Mouse (Mus musculus) right cerebral cortex, postnatal 25 days (tissue): ENCODE data around the gene Ttc30b.
A peak's percentile ranks its signal among the peaks of the same experiment; 100 is the strongest.
"Not testable (repeated sequence)": the region's sequence is repeated elsewhere in the genome, so short reads cannot be mapped to it uniquely, and the experiment has no call there.

Experiments used
- DNase-seq: peaks from one replicate; pipeline ENCODE4 v3.0.0; 2022

The Ttc30b gene

GRCm38 (mm10) chr2:75938117-75939063 is at the start of gene Ttc30b:
Ttc30b (minus strand) TSS chr2:75938585.
- peak; percentile 78 for DNase-seq

DNA sequence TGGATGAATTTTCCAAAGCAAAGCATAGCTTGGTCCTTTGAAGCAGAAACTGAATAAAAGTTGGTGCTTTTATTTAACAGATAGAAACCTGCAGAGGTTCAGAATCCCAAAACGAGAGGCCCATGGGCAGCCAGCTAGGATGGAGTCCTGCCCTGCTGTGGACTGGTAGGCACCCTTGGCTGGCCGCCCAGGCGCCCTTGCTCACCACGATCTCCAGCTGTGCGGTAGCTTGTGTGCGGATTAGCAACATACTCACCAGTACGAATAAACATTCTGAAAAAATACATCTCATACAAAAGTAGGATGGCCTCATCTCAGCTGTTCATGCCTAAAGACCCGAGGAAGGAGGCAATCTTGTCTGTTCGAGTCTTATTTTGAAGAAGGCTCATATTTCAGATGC is 49.4 kb upstream of the Ttc30b start:
- DNase-seq = no peak

- DNase-seq = peak; percentile 67
Observed at GRCm38 (mm10) chr2:75985124-75985523, 46.7 kb upstream of the Ttc30b start.

GRCm38 (mm10) chr2:75983847-75984246 is 45.5 kb upstream of the Ttc30b start:
- no peak for DNase-seq

GRCm38 (mm10) chr2:75983091-75983490 is 44.7 kb upstream of the Ttc30b start:
- DNase-seq = no peak

DNA sequence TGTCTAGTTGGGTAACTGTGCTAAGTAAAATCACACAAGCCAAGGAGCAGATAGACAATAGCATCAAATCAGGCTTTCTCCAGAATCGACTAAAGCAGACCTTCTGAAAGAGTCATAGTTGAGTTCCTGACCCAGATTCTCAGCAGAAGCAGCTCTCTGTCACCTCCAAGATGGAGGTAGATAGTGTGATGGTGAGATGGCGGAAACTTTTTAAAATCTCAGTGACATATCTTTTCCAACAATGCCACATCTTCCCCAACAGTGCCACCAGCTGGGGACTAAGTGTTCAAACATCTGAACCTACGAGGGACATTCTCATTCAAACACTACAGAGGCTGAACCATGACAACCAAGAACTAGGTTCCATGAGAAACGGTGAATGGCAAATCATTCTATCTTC is 44.2 kb upstream of the Ttc30b start:
- DNase-seq = no peak

- peak; percentile 85 for DNase-seq
Observed at GRCm38 (mm10) chr2:75981440-75982081, 43.2 kb upstream of the Ttc30b start, which contains the start of gene Ttc30a1. Ttc30a1 (minus strand) TSS chr2:75981967.

GRCm38 (mm10) chr2:75980933-75981439 is 42.6 kb upstream of the Ttc30b start:
- DNase-seq = not testable (repeated sequence)

DNA sequence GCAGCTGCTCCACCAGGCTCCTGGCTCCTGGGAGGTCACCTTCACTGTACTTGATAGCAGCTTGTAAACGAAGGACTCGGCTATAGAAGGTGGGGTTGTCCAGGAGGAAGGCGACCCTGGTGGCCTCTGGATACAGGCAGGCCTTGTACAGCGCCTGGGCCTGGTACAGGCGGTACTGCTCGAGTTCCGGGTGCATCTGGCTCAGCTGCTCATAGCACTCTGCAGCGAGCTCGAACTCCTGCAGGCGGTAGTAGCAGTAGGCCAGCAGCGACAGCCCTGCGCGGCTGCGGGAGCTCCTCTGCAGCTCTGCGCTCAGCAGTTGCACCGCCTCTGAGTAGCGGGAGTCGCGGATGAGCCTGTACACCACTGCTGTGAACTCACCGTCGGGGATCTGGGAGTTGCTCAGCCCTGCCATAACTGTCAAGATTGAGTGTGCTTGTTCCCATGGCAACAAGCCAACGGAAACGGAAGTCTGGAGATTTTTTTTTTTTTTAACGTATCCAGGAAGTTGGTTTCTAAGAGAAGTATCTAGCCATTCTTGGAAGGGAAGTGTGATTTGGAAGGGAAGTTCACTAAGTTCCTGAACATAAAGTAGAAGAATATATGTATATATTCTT is 39.5 kb upstream of the Ttc30b start, which contains the start of gene Ttc30a2:
Ttc30a2 (minus strand) TSS at position 419 of the 617 bp plus-strand sequence.
- DNase-seq = not testable (repeated sequence)

DNA sequence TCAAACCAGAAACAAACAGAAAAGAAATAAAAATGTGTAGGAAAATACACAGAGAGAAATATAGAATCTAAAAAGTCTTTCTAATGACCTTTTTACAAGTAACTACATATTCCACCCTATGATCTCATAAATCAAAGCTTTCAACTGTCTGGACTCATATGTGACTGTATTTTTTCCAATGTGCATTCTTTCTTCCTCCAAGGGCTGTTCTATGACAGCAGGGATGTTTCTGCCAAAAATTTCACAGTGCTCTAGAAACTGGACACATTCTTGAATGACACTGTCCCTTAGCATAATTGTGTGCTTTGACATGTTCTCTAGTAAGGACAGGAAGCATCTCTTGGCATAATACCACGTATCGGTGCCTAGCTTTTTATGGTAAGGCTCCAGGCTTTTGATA is 37.7 kb upstream of the Ttc30b start:
- DNase-seq = not testable (repeated sequence)

DNA sequence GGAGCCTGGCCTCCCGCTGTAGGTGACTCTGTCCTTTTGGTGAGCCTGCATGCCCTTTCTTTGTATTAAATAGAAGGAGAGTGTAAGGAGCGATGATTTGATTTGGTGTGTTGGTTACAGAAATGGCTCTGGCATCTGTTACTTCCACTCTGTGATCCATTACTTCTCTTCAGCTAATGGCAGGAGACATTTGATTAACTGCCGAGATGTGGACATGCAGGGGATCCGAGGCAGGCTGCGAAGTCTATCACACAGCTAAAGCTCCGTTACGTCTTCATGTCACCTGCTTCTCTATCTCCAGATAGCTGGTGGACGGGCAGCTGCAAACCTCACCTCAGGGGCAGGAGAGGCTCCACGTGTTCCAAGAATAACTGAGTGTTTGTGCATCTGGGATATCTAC is 35.7 kb upstream of the Ttc30b start:
- DNase-seq = no peak

- peak; percentile 57 for DNase-seq
Observed at GRCm38 (mm10) chr2:75964972-75965371, 26.6 kb upstream of the Ttc30b start.

GRCm38 (mm10) chr2:75964512-75964911 is 26.1 kb upstream of the Ttc30b start:
- DNase-seq = peak; percentile 44

- no peak for DNase-seq
Observed at GRCm38 (mm10) chr2:75964051-75964450, 25.7 kb upstream of the Ttc30b start.

GRCm38 (mm10) chr2:75963211-75963840 is 24.9 kb upstream of the Ttc30b start:
- no peak for DNase-seq

DNA sequence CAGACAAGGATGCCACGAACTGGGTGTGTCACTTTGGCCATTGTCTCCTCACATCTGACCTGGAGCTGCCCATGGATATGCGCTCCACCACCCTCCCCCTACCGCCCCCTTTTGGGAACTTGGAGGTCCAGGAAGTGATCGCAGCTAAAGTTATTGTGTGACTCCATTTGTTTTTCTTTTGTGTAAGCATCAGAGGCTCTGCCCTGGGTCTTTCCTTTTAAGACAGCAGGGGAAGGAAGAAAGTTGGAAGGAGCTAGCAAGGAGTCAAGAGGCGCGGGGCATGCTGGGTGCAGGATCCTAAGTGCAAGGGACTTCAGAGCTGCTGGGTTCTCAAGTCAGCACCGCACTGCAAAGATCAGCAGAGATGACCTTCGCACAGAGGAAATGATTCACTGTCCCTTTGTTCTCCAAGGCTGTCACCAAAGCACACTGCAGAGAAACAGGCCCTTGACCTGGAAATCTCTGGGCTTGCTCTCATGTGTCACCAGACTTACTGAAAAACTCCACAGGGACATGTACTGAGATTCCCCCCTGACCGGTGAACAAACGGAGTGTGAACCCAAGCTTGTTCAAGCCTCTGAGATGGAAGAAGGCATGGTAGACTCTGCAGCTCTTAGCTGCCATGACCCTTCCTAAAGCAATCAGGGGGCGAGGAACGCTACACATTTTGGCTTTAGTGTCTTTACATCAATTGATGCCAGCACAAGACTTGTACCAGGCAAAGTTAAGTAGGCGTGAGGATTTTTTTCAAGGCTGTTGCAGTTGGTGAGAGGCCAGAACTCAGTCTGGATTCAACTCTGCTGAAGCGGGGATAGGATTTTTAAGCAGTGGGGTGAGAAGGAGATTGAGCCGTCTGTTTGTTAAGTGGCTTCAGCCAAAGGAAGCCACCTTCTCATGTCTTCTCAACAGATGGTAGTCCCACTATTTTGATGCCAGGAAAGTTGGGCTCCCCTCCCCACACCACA is 22.3 kb upstream of the Ttc30b start:
- DNase-seq = no peak

DNA sequence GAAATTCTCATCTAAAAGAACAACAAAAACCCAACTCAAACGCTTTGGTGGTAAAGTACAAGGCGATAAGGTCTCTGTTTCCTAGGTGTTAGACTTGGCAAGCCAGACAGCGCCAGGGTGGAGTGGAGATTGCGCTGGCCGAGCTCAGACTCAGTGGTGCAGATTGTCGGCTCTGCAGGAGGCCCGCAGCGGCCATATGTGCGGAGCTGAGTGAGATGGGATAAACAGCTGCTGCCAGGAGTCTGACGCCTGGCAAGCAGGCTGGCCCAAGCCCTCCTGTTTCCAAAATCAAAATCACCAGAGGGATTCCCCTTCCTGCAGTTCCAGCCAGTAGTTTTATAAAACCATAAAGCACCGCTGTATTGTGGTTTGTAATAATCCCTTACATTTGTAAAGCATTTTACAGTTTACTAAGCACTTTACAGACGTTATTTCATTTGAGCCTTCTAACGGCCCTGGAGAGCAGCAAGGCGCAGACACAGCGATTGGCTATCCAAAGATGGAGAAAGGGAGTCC is 21.5 kb upstream of the Ttc30b start:
- DNase-seq = no peak

- no peak for DNase-seq
Observed at GRCm38 (mm10) chr2:75959183-75959849, 20.9 kb upstream of the Ttc30b start.

DNA sequence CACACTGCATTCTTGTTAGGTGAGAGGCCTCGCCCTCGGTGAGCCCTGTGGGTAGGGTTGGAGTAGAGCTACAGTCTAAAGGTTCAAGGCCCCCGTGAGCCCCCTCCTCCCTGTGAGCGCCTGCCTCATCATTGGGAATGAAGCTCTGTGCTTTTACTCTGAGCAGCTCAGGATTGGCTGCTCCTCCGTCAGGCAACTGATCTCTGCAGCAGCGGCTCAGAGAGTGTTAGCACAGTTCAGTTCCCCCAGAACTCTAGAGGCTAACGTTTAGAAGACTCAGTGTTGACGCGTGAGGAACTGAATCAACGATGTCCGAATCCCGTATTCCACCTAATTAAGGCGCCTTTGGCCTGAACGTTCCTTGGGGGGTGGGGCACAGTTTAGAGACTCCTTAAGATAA is 17.3 kb upstream of the Ttc30b start:
- no peak for DNase-seq

DNA sequence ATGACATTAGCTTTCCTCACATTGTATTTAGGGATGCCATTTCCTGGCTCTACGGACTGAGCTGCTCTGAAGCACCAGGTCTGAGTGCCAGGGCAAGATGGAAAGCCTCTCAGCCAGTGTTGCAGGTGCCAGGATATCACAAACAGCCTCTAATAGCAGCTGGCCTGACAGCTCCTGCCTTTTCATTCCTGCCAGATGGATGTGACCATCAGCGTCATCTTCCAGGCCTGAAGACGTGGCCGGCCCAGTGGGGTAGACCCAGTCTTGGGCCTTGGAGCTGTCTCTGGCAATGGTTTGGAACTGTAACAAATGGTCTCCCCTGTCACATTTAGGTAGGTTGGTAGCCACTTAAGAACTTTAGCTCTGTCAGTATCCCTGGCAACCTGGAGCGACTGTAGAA is 14.9 kb upstream of the Ttc30b start:
- DNase-seq = no peak

GRCm38 (mm10) chr2:75950685-75951084 is 12.3 kb upstream of the Ttc30b start:
- no peak for DNase-seq
